Mouse (Mus musculus) erythroblast, embryonic 14.5 days (primary cell): ENCODE results near the gene Dnah5.

Experiments used
- GATA1 ChIP-seq: IDR thresholded peaks from 2 replicates; pipeline ENCODE4 v1.6.1; 2012; ENCODE audit warnings: low read length, inconsistent platforms, mixed read lengths
- TAL1 ChIP-seq: IDR thresholded peaks from 3 replicates; pipeline ENCODE4 v1.6.1; 2012; ENCODE audit warnings: low read length, inconsistent platforms, mixed read lengths

GRCm38 (mm10) chr15:28162291-28162690, 41.3 kb upstream of the Dnah5 start:
- TF ChIP-seq TAL1 (no peak), GATA1 (no peak)
